Mouse (Mus musculus): Measurements from ENCODE around the gene Wsb2. TPM values are rescaled to one million over a fixed set of nuclear protein-coding genes. Genes with fewer than 3 reads are reported as not detected.
"Not testable (repeated sequence)": the region's sequence is repeated elsewhere in the genome, so short reads cannot be mapped to it uniquely, and the experiment has no call there.

Wsb2 gene
- polyA plus RNA-seq, 1 experiment from 2014 or later: 290 TPM

- no peak for ATAC-seq (replicated peaks)
- Histone ChIP-seq H3K36me3 (replicated peaks) (no peaks in the 10 kb centered on the region), H3K9me3 (no peaks in the 10 kb centered on the region), H3K27me3 (replicated peaks) (no peaks in the 10 kb centered on the region), H3K4me2 (no peak overlapping the region), H3K9ac (no peak overlapping the region), H3K4me1 (no peaks in the 10 kb centered on the region), H3K4me3 (no peak overlapping the region), H3K27ac (no peak overlapping the region)
- WGBS: 89% methylated on average over 6 of the region's 6 CpGs
These were observed 15.2 kb upstream of the Wsb2 start for GRCm38 (mm10) chr5:117341896-117342295.

DNA sequence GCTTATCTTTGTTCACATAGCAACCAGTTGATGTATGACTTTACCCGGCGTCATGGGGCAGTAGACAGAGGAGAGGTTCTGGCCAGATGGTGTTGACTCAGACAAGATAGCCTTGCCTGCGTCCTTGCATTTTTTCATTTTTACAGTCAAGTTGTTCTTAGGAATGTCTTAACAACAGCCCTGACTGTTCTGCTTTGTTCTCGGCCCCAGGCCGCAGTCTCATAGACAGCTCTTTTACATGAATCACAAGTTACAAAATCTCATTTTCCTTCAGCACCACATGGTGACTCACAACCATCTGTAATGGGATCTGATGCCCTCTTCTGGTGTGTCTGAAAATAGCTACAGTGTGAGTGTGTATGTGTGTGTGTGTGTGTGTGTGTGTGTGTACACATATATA, 12.6 kb upstream of the Wsb2 start:
- not testable (repeated sequence) for H3K4me1 ChIP-seq; H3K9me3 ChIP-seq; H3K4me2 ChIP-seq; H3K9ac ChIP-seq; H3K27me3 ChIP-seq (replicated peaks); H3K4me3 ChIP-seq; H3K36me3 ChIP-seq (replicated peaks); ATAC-seq (replicated peaks); H3K27ac ChIP-seq
- 94% methylated on average over 5 of the region's 5 CpGs for WGBS

DNA sequence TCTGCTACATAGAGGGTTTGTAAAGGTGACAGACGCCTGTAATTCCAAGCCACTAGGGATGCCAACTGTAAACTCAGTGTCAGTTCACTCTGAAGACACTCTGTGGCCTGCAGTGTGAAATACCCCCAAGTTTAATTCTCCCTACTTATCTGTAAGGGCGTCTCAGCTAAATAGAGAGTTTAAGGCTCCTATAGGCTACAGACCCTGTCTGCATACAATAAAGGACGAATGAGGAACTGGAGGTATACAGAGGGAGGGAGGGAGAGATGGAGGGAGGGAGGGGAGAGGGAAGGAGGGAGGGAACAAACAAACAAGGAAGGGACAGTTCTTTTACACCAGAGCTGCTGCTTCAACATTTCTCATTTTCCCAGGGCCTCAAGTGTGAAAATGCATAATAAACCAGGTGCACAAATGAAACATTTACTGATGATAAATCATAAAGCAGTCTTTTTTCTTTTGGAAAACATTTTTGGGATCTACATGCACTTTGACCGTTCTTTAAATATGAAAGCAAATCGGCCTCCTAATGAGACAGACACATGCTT, 11.6 kb upstream of the Wsb2 start:
- Histone ChIP-seq H3K4me3 (no peak overlapping the region), H3K4me1 (no peaks in the 10 kb centered on the region), H3K36me3 (replicated peaks) (no peaks in the 10 kb centered on the region), H3K4me2 (no peak overlapping the region), H3K27me3 (replicated peaks) (no peaks in the 10 kb centered on the region), H3K27ac (no peak overlapping the region), H3K9ac (no peak overlapping the region), H3K9me3 (no peaks in the 10 kb centered on the region)
- no peak for ATAC-seq (replicated peaks)
- 87% methylated on average over 5 of the region's 5 CpGs for WGBS

GRCm38 (mm10) chr5:117346281-117346680, 10.8 kb upstream of the Wsb2 start:
- H3K4me1 ChIP-seq: no peaks in the 10 kb centered on the region
- no peak for ATAC-seq (replicated peaks)
- H3K9ac ChIP-seq: no peak overlapping the region
- no peak overlapping the region for H3K4me3 ChIP-seq
- H3K27ac ChIP-seq: no peak overlapping the region
- H3K4me2 ChIP-seq: no peak overlapping the region
- no peaks in the 10 kb centered on the region for H3K27me3 ChIP-seq (replicated peaks)
- no peaks in the 10 kb centered on the region for H3K36me3 ChIP-seq (replicated peaks)
- WGBS: 63% methylated on average over 3 of the region's 3 CpGs
- no peaks in the 10 kb centered on the region for H3K9me3 ChIP-seq

GRCm38 (mm10) chr5:117347011-117347410, 10.1 kb upstream of the Wsb2 start:
- Histone ChIP-seq H3K4me2 (no peak overlapping the region), H3K4me1 (no peaks in the 10 kb centered on the region), H3K9me3 (no peaks in the 10 kb centered on the region), H3K27me3 (replicated peaks) (no peaks in the 10 kb centered on the region), H3K36me3 (replicated peaks) (no peaks in the 10 kb centered on the region), H3K4me3 (no peak overlapping the region), H3K27ac (no peak overlapping the region), H3K9ac (no peak overlapping the region)
- no peak for ATAC-seq (replicated peaks)
- 84% methylated on average over 5 of the region's 5 CpGs for WGBS

DNA sequence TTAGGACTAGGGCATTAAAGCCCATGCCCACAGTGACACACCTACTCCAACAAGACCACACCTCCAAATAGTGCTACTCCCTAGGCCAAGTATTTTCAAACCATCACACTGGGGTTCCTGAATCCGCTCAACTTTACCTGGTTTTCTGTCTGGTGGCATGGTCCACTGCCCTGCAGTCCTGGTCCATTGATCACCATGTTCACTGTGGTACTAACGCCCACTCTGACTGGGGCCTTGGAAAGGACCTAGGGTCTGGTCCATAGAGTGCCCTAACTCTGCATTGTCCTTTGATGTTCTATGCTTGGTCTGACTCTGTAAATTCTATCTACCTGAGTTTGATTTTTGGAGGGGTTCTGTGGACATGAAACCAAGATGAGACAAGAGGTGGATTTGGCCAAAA, 9.3 kb upstream of the Wsb2 start:
- WGBS: 91% methylated on average over 2 of the region's 2 CpGs
- ATAC-seq (replicated peaks): no peak
- Histone ChIP-seq H3K4me2 (no peak overlapping the region), H3K27ac (no peak overlapping the region), H3K4me1 (no peaks in the 10 kb centered on the region), H3K4me3 (no peak overlapping the region), H3K9ac (no peak overlapping the region), H3K36me3 (replicated peaks) (no peaks in the 10 kb centered on the region), H3K27me3 (replicated peaks) (no peaks in the 10 kb centered on the region), H3K9me3 (no peaks in the 10 kb centered on the region)

GRCm38 (mm10) chr5:117348279-117348678, 8.8 kb upstream of the Wsb2 start:
- Histone ChIP-seq H3K9me3 (no peaks in the 10 kb centered on the region), H3K4me1 (no peaks in the 10 kb centered on the region), H3K36me3 (replicated peaks) (no peaks in the 10 kb centered on the region), H3K27ac (no peak overlapping the region), H3K9ac (no peak overlapping the region), H3K4me3 (no peak overlapping the region), H3K27me3 (replicated peaks) (no peaks in the 10 kb centered on the region), H3K4me2 (no peak overlapping the region)
- 22% methylated on average over 19 of the region's 19 CpGs for WGBS
- ATAC-seq (replicated peaks): no peak

DNA sequence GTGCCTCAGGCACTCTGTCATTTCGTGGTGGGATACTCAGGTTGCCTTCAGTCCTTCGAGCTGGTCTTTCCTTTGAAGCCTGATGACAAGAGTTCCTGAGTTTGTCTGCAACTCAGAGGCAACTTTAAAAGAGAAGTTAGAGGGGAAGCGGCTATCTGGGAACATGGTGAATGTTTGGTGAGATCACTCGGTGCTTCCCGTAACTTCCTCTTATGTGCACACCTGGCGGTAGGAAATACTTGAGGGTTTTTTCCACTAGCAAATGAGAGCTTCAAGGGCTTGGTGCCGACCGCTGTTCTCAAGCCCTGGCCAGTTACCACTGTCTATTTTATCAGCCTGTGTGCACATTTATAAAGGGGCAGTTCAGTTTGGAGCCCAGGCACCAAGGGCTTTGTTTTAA, 3.0 kb upstream of the Wsb2 start:
- Histone ChIP-seq H3K27me3 (replicated peaks) (no peaks in the 10 kb centered on the region), H3K4me2 (no peak overlapping the region), H3K27ac (no peak overlapping the region), H3K9ac (no peak overlapping the region), H3K9me3 (no peaks in the 10 kb centered on the region), H3K4me1 (peaks cover 18% of the 10 kb centered on the region), H3K36me3 (replicated peaks) (no peaks in the 10 kb centered on the region), H3K4me3 (no peak overlapping the region)
- 77% methylated on average over 8 of the region's 8 CpGs for WGBS
- no peak for ATAC-seq (replicated peaks)

DNA sequence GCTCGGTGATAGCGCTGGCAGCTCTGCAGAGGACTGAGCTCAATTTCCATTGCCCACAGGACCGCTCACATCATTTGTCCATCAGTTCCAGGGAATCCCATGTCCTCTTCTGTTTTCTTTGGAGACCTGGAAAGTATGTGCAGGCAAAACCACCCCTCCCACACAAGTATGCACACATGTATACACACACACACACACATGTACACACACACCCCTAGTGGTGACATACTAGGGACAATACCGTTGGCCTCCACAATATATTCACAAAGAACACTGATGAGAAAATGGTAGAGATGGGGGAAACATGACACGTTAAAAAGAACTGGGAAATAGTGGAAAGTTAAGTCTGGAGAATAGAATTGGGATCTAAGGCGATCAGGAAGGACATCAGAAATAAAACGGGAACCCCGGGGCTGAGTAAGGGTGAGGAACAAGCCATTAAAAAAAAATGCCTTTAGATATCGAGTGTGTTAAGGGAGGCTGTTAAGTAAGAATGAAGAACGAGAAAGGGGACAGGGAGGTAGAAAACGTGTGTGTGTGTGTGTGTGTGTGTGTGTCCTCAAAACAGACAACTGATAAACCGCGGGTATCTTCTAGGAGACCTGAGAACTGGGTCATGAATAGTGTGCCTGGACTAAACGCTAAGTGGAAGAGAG, 1.3 kb upstream of the Wsb2 start:
- Histone ChIP-seq H3K4me2 (peak overlapping the region; percentile 95), H3K27me3 (replicated peaks) (no peaks in the 10 kb centered on the region), H3K9me3 (no peaks in the 10 kb centered on the region), H3K27ac (peak overlapping the region; percentile 91; the same call in 1 of the 2 replicates), H3K9ac (no peak overlapping the region), H3K36me3 (replicated peaks) (no peaks in the 10 kb centered on the region), H3K4me1 (peaks cover 34% of the 10 kb centered on the region), H3K4me3 (peak overlapping the region; percentile 79; the same call in 1 of the 2 replicates)
- no peak for ATAC-seq (replicated peaks)
- WGBS: 55% methylated on average over 14 of the region's 14 CpGs

DNA sequence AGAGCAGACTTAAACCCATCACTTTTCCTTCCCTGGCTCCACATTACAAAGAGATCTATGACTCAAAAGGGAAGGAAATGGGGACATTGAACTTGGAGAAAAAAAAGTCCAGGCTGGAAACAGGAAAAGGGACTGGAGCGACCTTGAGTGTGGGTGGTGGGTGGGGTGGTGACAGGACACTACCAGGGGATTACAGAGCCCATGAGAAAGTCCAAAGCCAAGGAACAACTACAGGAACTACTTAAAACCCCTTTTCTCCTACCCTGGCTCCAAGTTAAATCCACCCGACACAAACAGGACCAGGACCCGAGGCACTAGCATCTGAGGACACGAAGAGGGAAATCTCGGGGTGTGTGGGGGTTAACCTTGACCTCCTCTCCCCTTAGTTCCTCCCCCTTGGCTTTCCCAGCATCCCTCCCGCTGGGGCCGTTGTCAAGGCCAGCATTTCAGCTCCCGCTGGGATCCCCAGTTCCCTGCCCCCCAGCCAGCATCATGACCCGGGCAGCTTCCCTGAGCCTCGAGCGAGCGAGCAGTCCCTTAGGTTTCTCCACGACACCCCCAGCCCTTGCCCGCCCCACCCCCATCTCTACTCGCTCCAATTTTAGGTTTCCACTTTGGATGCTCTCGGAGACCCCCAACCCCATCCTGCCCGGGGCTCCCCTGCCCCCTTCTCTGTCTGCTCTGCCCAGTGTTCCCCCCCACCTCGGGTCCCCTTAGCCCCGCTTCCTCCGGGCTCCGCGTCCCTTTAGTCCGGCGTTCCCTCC, 557 bp upstream of the Wsb2 start:
- peak; percentile 67 for ATAC-seq (replicated peaks)
- Histone ChIP-seq H3K4me1 (peaks cover 40% of the 10 kb centered on the region), H3K36me3 (replicated peaks) (no peaks in the 10 kb centered on the region), H3K27me3 (replicated peaks) (no peaks in the 10 kb centered on the region), H3K27ac (peak overlapping the region; percentile 91), H3K4me2 (peak overlapping the region; percentile 95), H3K9me3 (no peaks in the 10 kb centered on the region), H3K4me3 (peak overlapping the region; percentile 79), H3K9ac (peak overlapping the region; percentile 95)
- WGBS: 0% methylated on average over 17 of the region's 24 CpGs

DNA sequence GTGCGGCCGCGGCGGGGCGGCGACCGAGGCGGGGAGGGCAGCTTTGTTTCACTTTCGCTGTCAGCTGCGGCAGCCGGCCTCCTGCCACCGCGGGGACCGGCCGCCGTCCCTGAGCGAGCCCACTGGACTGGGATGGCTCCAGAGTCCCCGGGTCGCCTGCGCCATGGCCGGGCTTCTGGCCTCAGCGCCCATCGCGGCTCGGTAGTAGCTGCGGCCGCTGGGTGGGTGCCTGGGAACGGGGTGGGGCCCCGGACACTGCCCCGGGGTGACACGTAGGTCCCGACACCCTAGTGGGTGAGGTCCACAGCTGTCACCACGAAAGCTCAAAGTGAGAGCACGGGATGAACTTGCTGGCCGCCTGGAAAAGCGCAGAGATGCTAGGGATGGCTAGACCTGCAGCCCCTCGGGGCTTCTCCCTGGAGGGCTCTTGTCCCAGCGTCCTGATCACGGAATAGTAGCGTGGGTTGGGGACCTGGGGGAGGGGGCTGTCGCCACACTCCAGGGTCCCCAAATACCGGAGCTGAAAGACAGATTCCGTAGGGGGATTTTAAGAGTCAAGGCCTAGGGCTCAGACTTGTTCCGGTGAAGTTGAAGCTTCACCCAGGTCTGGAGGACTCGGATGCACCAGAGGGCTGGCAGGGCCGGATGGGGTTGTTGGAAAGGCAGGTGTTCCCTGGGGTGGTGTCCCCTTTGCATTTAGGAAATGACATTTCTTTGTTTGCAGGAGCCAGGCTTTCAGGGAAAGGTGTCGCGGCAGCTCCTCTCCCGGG, 559 bp downstream of the Wsb2 start:
- peak overlapping the region; percentile 79 for H3K4me3 ChIP-seq
- peak; percentile 51 for ATAC-seq (replicated peaks)

GRCm38 (mm10) chr5:117358248-117358630, 1.1 kb downstream of the Wsb2 start:
- no peak for ATAC-seq (replicated peaks)
- WGBS: 3% methylated on average over 6 of the region's 6 CpGs
- Histone ChIP-seq H3K27ac (peak overlapping the region; percentile 91), H3K4me2 (peak overlapping the region; percentile 95), H3K4me1 (peaks cover 44% of the 10 kb centered on the region), H3K9ac (peak overlapping the region; percentile 95), H3K4me3 (peak overlapping the region; percentile 79), H3K36me3 (replicated peaks) (no peaks in the 10 kb centered on the region), H3K9me3 (no peaks in the 10 kb centered on the region), H3K27me3 (replicated peaks) (no peaks in the 10 kb centered on the region)

More for the DNA sequence above, 559 bp downstream of the Wsb2 start:
- Histone ChIP-seq H3K9me3 (no peaks in the 10 kb centered on the region), H3K36me3 (replicated peaks) (no peaks in the 10 kb centered on the region), H3K27ac (peak overlapping the region; percentile 91), H3K9ac (peak overlapping the region; percentile 95), H3K4me2 (peak overlapping the region; percentile 95), H3K27me3 (replicated peaks) (no peaks in the 10 kb centered on the region), H3K4me1 (peaks cover 41% of the 10 kb centered on the region)
- WGBS: under 1% methylated on average over 49 of the region's 49 CpGs

Data from midbrain, embryonic 15.5 days (tissue).